Mouse (Mus musculus) subcutaneous adipose tissue, adult 2 months (tissue): ENCODE results near the gene Rufy1. TPM values are rescaled to one million over a fixed set of nuclear protein-coding genes. Genes with fewer than 3 reads are reported as not detected.

Experiments
- polyA plus RNA-seq: library from polyadenylated mRNA; depleted of rRNA; stranded (reverse); fragments of >200 nt; gene quantifications from 2 replicates; pipeline ENCODE4 v1.2.3, GENCODE M21; 2012; ENCODE audit warnings: low replicate concordance; rRNA removed

The Rufy1 gene
- 15.4 and 17.6 TPM in 2 replicates for polyA plus RNA-seq

DNA sequence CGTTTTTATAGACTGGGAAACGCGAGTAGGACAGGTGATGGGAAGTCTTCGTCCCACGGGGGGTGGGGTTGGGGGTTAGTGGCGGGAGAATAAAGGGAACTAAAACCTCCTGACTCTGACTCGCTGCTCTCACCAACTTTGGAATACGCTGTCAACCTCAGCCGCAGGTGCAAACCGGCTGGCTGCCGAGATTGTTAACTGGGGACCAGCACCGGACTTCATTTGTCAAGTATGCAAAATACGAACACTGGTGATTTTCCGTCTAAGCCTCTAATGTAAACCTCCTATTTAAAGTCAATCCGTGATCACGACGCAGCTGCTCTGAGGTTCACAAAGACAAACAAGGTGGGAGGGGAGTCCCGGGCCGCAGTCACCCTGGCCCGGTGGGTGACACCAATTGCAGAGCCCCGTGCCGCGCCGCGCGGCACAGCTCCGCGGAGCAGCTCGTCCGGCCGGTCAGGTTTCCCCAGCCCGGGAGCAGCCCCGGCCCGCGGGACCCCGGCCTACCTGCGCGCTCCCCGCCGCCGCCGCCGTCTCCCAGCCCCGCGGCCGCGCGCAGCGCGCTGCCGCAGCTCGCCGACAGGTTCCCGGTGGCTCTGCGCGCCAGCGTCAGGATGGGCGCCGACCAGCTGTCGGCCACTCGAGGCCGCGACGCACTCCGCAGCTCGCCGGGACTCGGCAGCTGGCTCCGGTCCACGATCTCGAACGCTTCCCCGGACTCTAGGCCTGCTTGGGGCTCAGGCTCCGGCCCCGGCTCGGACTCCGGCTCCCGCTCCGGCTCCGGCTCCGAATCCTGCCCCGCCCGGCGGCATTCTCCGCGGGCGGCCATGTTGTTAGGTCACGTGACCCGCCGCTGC, at the start of gene Rufy1:
Gene Rufy1 (minus strand): TSS at position 849 of the 857 bp plus-strand sequence.

DNA sequence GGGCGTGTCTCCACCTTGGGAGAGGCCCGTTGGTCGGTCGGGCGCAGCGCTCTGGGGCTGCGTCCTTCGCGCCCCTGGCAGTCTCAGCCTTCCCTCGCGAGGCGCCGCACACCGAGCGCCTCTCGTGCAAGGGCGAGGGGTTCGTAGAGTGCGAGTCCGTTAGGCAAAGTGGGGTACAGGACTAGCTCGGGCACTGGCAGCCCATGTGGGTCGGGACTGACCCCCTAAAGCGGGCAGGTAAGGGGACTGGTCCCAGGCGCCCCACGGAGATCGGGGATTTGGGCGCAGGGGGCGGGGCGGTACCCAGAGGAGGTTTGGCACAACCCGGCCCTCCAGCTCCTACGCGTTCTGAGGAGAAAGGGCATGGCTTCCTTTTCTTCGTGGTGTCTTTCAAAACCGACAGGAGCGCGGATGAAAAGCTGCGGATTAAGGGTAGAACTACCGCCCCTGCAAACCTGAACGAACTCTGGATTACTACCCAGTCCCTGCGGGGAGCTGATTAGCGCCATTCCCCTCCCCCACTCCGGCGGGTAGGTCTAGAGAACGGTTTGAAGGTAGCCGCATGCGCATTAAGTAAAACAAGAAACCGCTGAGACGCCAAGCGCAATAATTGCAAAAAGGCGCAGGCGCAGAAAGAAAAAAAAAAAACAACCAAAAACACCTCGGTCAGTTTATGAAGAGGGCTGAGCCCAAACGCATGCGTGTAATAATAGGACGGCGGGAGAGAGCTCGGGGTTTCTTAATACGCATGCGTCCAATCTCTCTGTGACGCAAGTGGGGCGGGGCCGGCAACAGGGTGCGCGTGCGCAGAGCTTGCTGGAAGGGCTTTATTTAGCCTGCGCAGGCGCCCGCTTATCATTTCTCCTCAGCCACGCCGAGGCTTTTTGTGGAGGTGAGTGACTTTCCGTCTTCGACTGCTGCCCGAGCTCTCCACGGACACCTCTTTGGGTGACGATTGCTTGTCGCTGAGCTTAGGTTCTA, 53.7 kb downstream of the Rufy1 start, which contains the start of gene Hnrnph1:
Gene Hnrnph1 (plus strand): TSS at position 80 of the 981 bp plus-strand sequence.

DNA sequence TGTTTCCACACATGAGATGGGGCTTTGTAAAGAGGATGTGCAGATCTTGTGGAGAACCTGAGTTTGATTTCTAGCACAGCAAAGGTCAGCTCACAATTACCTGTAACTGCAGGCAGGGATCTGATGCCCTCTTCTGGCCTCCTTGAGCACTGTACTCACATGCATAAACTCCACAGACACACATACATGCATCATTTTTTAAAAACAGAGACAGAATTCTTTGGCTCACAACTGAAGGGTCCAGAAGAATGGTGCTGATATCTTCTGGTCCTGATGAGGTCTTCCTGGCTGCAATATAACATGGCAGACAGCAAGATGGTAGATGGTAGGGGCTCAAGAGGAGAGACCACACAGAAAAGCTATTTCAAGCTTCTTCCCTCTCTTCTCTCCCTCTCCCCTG, 76.8 kb downstream of the Rufy1 start, which contains the start of gene Cby3:
Gene Cby3 (plus strand): TSS at position 301 of the 400 bp plus-strand sequence.

Other genes with a start within 250 kb of the Rufy1 start
- gene Sqstm1, start 220.3 kb downstream of the Rufy1 start, polyA plus RNA-seq = 261 TPM in 2 replicates
- gene Mgat4b, start 220.2 kb downstream of the Rufy1 start, polyA plus RNA-seq = 112 and 147 TPM in 2 replicates
- gene Ltc4s, start 192.5 kb downstream of the Rufy1 start, polyA plus RNA-seq = 196 and 578 TPM in 2 replicates
- gene Maml1, start 138.8 kb downstream of the Rufy1 start, polyA plus RNA-seq = 11.4 and 25.9 TPM in 2 replicates
- gene Canx, start 105.5 kb downstream of the Rufy1 start, polyA plus RNA-seq = 48.7 and 71.6 TPM in 2 replicates
- gene Cby3, start 76.7 kb downstream of the Rufy1 start, polyA plus RNA-seq = 0.33 TPM in 1 of 2 replicates, not detected in the other
- gene Hnrnph1, start 54.1 kb downstream of the Rufy1 start, polyA plus RNA-seq = 52.9 and 126 TPM in 2 replicates
- 64.4 and 76.1 TPM in 2 replicates for gene Adamts2, start 171.0 kb upstream of the Rufy1 start, polyA plus RNA-seq